Mouse (Mus musculus): ENCODE results near the gene Secisbp2l. TPM values are rescaled to one million over a fixed set of nuclear protein-coding genes. Genes with fewer than 3 reads are reported as not detected.

Secisbp2l gene
- total RNA-seq, 2 experiments from 2014 or later: 10.5 to 13.8 TPM

GRCm38 (mm10) chr2:125724086-125724430, 58.6 kb downstream of the Secisbp2l start, which contains the start of gene Shc4:
Gene Shc4 (minus strand): TSS chr2:125724148.
- no peak for ATAC-seq (replicated peaks; ENCODE audit: low FRiP score, low TSS enrichment, poor library complexity, severe bottlenecking)

GRCm38 (mm10) chr2:125723408-125724085, 59.1 kb downstream of the Secisbp2l start:
- peak; percentile 51 for ATAC-seq (replicated peaks; ENCODE audit: low FRiP score, low TSS enrichment, poor library complexity, severe bottlenecking)

GRCm38 (mm10) chr2:125723086-125723407, 59.6 kb downstream of the Secisbp2l start:
- 0 out of 2 replicates have a peak, but pooled peaks have one; percentile 39 for ATAC-seq (replicated peaks; ENCODE audit: low FRiP score, low TSS enrichment, poor library complexity, severe bottlenecking)

- ATAC-seq (replicated peaks; ENCODE audit: low FRiP score, low TSS enrichment, poor library complexity, severe bottlenecking): no peak
Observed at GRCm38 (mm10) chr2:125716599-125716998, 66.1 kb downstream of the Secisbp2l start.

- ATAC-seq (replicated peaks; ENCODE audit: low FRiP score, low TSS enrichment, poor library complexity, severe bottlenecking): peak; percentile 73
Observed at GRCm38 (mm10) chr2:125706510-125706921, 76.2 kb downstream of the Secisbp2l start.

- ATAC-seq (replicated peaks; ENCODE audit: low FRiP score, low TSS enrichment, poor library complexity, severe bottlenecking): no peak
Observed at GRCm38 (mm10) chr2:125704907-125705631, 77.6 kb downstream of the Secisbp2l start.

- ATAC-seq (replicated peaks; ENCODE audit: low FRiP score, low TSS enrichment, poor library complexity, severe bottlenecking): no peak
Observed at GRCm38 (mm10) chr2:125702851-125703250, 79.8 kb downstream of the Secisbp2l start.

GRCm38 (mm10) chr2:125701606-125702005, 81.1 kb downstream of the Secisbp2l start:
- no peak for ATAC-seq (replicated peaks; ENCODE audit: low FRiP score, low TSS enrichment, poor library complexity, severe bottlenecking)

GRCm38 (mm10) chr2:125696219-125696618, 86.5 kb downstream of the Secisbp2l start:
- ATAC-seq (replicated peaks; ENCODE audit: low FRiP score, low TSS enrichment, poor library complexity, severe bottlenecking): no peak

- no peak for ATAC-seq (replicated peaks; ENCODE audit: low FRiP score, low TSS enrichment, poor library complexity, severe bottlenecking)
Observed at GRCm38 (mm10) chr2:125694798-125695197, 87.9 kb downstream of the Secisbp2l start.

GRCm38 (mm10) chr2:125692010-125692409, 90.7 kb downstream of the Secisbp2l start:
- ATAC-seq (replicated peaks; ENCODE audit: low FRiP score, low TSS enrichment, poor library complexity, severe bottlenecking): no peak

Other genes starting within 250 kb of the Secisbp2l start
- 13.5 and 14.4 TPM in 2 replicates for gene Cep152, start 157.8 kb downstream of the Secisbp2l start, total RNA-seq (2014; fragmentation: Nextera tagmentation)
- gene Cep152, start 157.8 kb downstream of the Secisbp2l start, total RNA-seq (2017): 19.9 and 21.0 TPM in 2 replicates
- gene Eid1, start 109.8 kb downstream of the Secisbp2l start, total RNA-seq (2014; fragmentation: Nextera tagmentation): 56.0 and 59.1 TPM in 2 replicates
- 131 and 165 TPM in 2 replicates for gene Eid1, start 109.8 kb downstream of the Secisbp2l start, total RNA-seq (2017)
- 0.98 and 3.3 TPM in 2 replicates for gene Shc4, start 58.7 kb downstream of the Secisbp2l start, total RNA-seq (2014; fragmentation: Nextera tagmentation)
- 1.0 and 1.2 TPM in 2 replicates for gene Shc4, start 58.7 kb downstream of the Secisbp2l start, total RNA-seq (2017)
- gene Galk2, start 76.2 kb upstream of the Secisbp2l start, total RNA-seq (2014; fragmentation: Nextera tagmentation): 3.3 and 12.4 TPM in 2 replicates
- 9.4 and 10.3 TPM in 2 replicates for gene Galk2, start 76.2 kb upstream of the Secisbp2l start, total RNA-seq (2017)
- 82.2 and 102 TPM in 2 replicates for gene Cops2, start 76.3 kb upstream of the Secisbp2l start, total RNA-seq (2014; fragmentation: Nextera tagmentation)
- 156 and 313 TPM in 2 replicates for gene Cops2, start 76.3 kb upstream of the Secisbp2l start, total RNA-seq (2017)

All from megakaryocyte-erythroid progenitor cell, adult 5-6 weeks (primary cell).